Mouse (Mus musculus): ENCODE data around the gene Tmem132b. TPM values are rescaled to one million over a fixed set of nuclear protein-coding genes. Genes with fewer than 3 reads are reported as not detected.

Tmem132b gene
- polyA plus RNA-seq, 1 experiment: 0.01 TPM

DNA sequence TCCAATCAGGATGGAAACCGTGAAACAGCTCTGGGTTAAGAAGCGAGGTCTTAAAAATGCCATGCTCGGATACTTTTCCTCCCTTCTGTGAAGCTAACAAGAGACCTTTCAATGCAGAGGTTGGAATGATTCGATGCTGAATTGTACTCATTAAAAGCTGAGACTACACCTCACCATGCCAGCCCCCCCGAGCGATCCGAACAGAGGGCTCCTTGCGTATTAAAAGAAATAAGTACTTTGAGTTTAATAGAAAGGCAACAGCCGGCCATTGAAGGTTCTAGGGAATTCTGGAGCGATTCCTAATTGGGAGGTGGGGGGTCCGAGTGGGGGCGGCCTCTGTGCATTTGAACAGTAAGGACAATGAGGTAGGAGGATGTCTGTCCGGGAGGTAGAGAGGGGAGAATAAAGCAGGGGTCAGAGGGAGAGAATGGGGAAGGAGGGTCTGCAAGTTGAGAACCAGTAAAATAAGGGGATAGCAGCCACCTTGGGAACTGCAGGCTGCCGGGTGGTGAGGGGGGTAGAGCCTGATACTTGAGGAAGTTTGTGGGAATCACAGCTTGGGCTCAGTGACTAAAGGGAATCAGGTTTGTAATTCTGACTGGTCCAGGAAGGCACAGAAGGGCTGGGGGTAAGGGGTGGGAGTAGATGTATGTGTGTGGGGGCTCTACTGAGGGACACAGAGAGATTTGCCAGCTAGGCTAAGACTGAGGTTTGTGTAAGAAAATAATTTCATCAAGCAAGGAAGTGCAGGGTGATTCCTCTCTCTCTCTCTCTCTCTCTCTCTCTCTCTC is 127.6 kb downstream of the Tmem132b start:
- TF ChIP-seq SRF (IDR thresholded peaks at IDR 0.05; ENCODE audit: control insufficient read depth, insufficient read length, low read depth) (no peak), E2F4 (IDR thresholded peaks at IDR 0.05; ENCODE audit: insufficient read depth) (no peak), USF1 (IDR thresholded peaks at IDR 0.05; ENCODE audit: low read depth) (no peak), POLR2A (IDR thresholded peaks at IDR 0.05; ENCODE audit: insufficient read length, low read depth) (no peak), POLR2AphosphoS2 (IDR thresholded peaks at IDR 0.05; ENCODE audit: insufficient read length, low read depth) (no peak), MAX (IDR thresholded peaks at IDR 0.05; ENCODE audit: low read depth) (no peak), REST (IDR thresholded peaks at IDR 0.05; ENCODE audit: insufficient read depth, insufficient read length) (no peak), CEBPB (IDR thresholded peaks at IDR 0.05; ENCODE audit: insufficient read depth, poor library complexity, severe bottlenecking) (no peak), MYOD1 (IDR thresholded peaks at IDR 0.05; ENCODE audit: control insufficient read depth in 1 of 3, insufficient read length in 2 of 3, low read depth in 2 of 3) (no peak), TCF3 (IDR thresholded peaks at IDR 0.05; ENCODE audit: insufficient read length, low read depth) (no peak), MYOG (IDR thresholded peaks at IDR 0.05; ENCODE audit: control insufficient read depth in 1 of 3, insufficient read depth in 1 of 3, insufficient read length in 2 of 3, low read depth in 2 of 3) (no peak), TCF12 (IDR thresholded peaks at IDR 0.05; ENCODE audit: insufficient read depth, poor library complexity, severe bottlenecking) (no peak)
- H3K79me2 ChIP-seq (ENCODE audit: control insufficient read depth, insufficient read depth): no peaks in the 10 kb centered on the region

DNA sequence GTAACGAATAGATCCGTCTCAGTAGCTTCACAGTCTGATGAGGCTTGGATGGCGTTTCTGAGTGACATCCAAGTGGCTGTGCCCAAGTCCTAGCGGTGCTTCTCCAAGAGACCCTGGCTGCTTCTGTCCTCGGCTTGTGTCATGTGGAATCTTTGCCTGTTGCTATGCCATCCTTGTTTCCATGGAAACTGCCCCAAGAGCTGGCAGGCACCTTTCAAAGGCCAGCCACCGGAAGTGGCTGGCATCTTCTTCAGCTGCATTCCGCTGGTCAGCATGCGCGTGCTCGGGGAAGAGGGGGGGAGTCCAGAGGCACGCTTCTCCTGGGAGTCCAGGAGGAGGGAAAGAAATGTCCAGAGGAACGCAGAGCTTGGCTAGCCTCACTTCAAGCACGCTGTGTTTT is 144.0 kb downstream of the Tmem132b start:
- Histone ChIP-seq H3ac (ENCODE audit: control insufficient read depth, insufficient read length) (no peak overlapping the region), H3K36me3 (ENCODE audit: control insufficient read depth, insufficient read depth) (no peaks in the 10 kb centered on the region), H3K27me3 (ENCODE audit: control insufficient read depth, insufficient read depth, insufficient read length) (no peaks in the 10 kb centered on the region), H3K4me2 (ENCODE audit: low read depth) (no peak overlapping the region), H3K79me2 (ENCODE audit: control insufficient read depth, insufficient read depth) (no peaks in the 10 kb centered on the region), H3K4me3 (no peak overlapping the region)
- TF ChIP-seq MAX (IDR thresholded peaks at IDR 0.05; ENCODE audit: low read depth) (no peak), USF1 (IDR thresholded peaks at IDR 0.05; ENCODE audit: low read depth) (no peak), REST (IDR thresholded peaks at IDR 0.05; ENCODE audit: insufficient read depth, insufficient read length) (no peak), SRF (IDR thresholded peaks at IDR 0.05; ENCODE audit: control insufficient read depth, insufficient read length, low read depth) (no peak), TCF3 (IDR thresholded peaks at IDR 0.05; ENCODE audit: insufficient read length, low read depth) (no peak), TCF12 (IDR thresholded peaks at IDR 0.05; ENCODE audit: insufficient read depth, poor library complexity, severe bottlenecking) (no peak)

More for the DNA sequence above, 127.6 kb downstream of the Tmem132b start:
- Histone ChIP-seq H3K36me3 (ENCODE audit: control insufficient read depth, insufficient read depth) (no peaks in the 10 kb centered on the region), H3K4me3 (no peak overlapping the region), H3K27me3 (ENCODE audit: control insufficient read depth, insufficient read depth, insufficient read length) (no peaks in the 10 kb centered on the region), H3K4me2 (ENCODE audit: low read depth) (no peak overlapping the region), H3ac (ENCODE audit: control insufficient read depth, insufficient read length) (no peak overlapping the region)

GRCm38 (mm10) chr5:125676025-125676623 is 144.6 kb downstream of the Tmem132b start:
- Histone ChIP-seq H3ac (ENCODE audit: control insufficient read depth, insufficient read length) (no peak overlapping the region), H3K4me3 (no peak overlapping the region), H3K27me3 (ENCODE audit: control insufficient read depth, insufficient read depth, insufficient read length) (no peaks in the 10 kb centered on the region), H3K4me2 (ENCODE audit: low read depth) (no peak overlapping the region), H3K79me2 (ENCODE audit: control insufficient read depth, insufficient read depth) (no peaks in the 10 kb centered on the region), H3K36me3 (ENCODE audit: control insufficient read depth, insufficient read depth) (no peaks in the 10 kb centered on the region)
- TF ChIP-seq MYOD1 (IDR thresholded peaks at IDR 0.05; ENCODE audit: control insufficient read depth in 1 of 3, insufficient read length in 2 of 3, low read depth in 2 of 3) (no peak), REST (IDR thresholded peaks at IDR 0.05; ENCODE audit: insufficient read depth, insufficient read length) (no peak), SRF (IDR thresholded peaks at IDR 0.05; ENCODE audit: control insufficient read depth, insufficient read length, low read depth) (no peak), POLR2AphosphoS2 (IDR thresholded peaks at IDR 0.05; ENCODE audit: insufficient read length, low read depth) (no peak), TCF12 (IDR thresholded peaks at IDR 0.05; ENCODE audit: insufficient read depth, poor library complexity, severe bottlenecking) (no peak)

- Histone ChIP-seq H3ac (ENCODE audit: control insufficient read depth, insufficient read length) (no peak overlapping the region), H3K79me2 (ENCODE audit: control insufficient read depth, insufficient read depth) (no peaks in the 10 kb centered on the region), H3K4me2 (ENCODE audit: low read depth) (no peak overlapping the region), H3K36me3 (ENCODE audit: control insufficient read depth, insufficient read depth) (no peaks in the 10 kb centered on the region), H3K27me3 (ENCODE audit: control insufficient read depth, insufficient read depth, insufficient read length) (no peaks in the 10 kb centered on the region), H3K4me3 (no peak overlapping the region)
- TF ChIP-seq CEBPB (IDR thresholded peaks at IDR 0.05; ENCODE audit: insufficient read depth, poor library complexity, severe bottlenecking): no peak
Measured at GRCm38 (mm10) chr5:125680889-125681288, 149.3 kb downstream of the Tmem132b start.

DNA sequence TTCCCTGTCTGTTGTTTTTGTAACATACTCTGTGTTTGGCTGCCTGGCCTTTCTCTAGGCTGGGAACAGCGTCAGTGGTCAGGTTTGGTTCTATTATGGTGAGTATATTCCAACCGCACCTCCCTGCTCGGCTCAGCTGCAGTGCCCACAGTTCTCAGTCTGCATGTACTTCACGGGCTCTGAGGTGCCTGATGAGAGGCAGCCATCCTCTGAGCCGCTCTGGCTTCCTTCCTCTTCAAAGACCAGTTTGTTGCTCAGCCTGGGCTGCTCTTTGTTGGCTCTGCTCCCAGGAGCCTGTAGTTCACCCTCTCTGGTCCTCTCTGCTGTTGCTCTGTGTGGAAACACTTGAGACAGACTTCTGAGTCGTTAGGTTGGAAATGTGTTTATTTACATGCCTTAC is 151.9 kb downstream of the Tmem132b start:
- no peak overlapping the region for H3K4me2 ChIP-seq (ENCODE audit: low read depth)
- no peaks in the 10 kb centered on the region for H3K79me2 ChIP-seq (ENCODE audit: control insufficient read depth, insufficient read depth)
- TF ChIP-seq TCF12 (IDR thresholded peaks at IDR 0.05; ENCODE audit: insufficient read depth, poor library complexity, severe bottlenecking) (no peak), POLR2A (IDR thresholded peaks at IDR 0.05; ENCODE audit: insufficient read length, low read depth) (no peak), E2F4 (IDR thresholded peaks at IDR 0.05; ENCODE audit: insufficient read depth) (no peak), MYOG (IDR thresholded peaks at IDR 0.05; ENCODE audit: control insufficient read depth in 1 of 3, insufficient read depth in 1 of 3, insufficient read length in 2 of 3, low read depth in 2 of 3) (no peak), CEBPB (IDR thresholded peaks at IDR 0.05; ENCODE audit: insufficient read depth, poor library complexity, severe bottlenecking) (no peak), MAX (IDR thresholded peaks at IDR 0.05; ENCODE audit: low read depth) (no peak), TCF3 (IDR thresholded peaks at IDR 0.05; ENCODE audit: insufficient read length, low read depth) (no peak), SRF (IDR thresholded peaks at IDR 0.05; ENCODE audit: control insufficient read depth, insufficient read length, low read depth) (no peak), POLR2AphosphoS2 (IDR thresholded peaks at IDR 0.05; ENCODE audit: insufficient read length, low read depth) (no peak), REST (IDR thresholded peaks at IDR 0.05; ENCODE audit: insufficient read depth, insufficient read length) (no peak), USF1 (IDR thresholded peaks at IDR 0.05; ENCODE audit: low read depth) (no peak), MYOD1 (IDR thresholded peaks at IDR 0.05; ENCODE audit: control insufficient read depth in 1 of 3, insufficient read length in 2 of 3, low read depth in 2 of 3) (no peak)
- no peak overlapping the region for H3K4me3 ChIP-seq
- H3K36me3 ChIP-seq (ENCODE audit: control insufficient read depth, insufficient read depth): no peaks in the 10 kb centered on the region
- no peaks in the 10 kb centered on the region for H3K27me3 ChIP-seq (ENCODE audit: control insufficient read depth, insufficient read depth, insufficient read length)
- H3ac ChIP-seq (ENCODE audit: control insufficient read depth, insufficient read length): no peak overlapping the region
